Mouse (Mus musculus): Measurements from ENCODE around the gene Tiam1.

- TF ChIP-seq EP300 (optimal IDR thresholded peaks at IDR 0.05) (no peak), CTCF (IDR thresholded peaks at IDR 0.05; ENCODE audit: low read depth) (no peak)
These were observed 157.7 kb downstream of the Tiam1 start for GRCm38 (mm10) chr16:89985702-89986481.

Measured in stomach, postnatal 0 days (tissue).